Mouse (Mus musculus) erythroblast, embryonic 14.5 days (primary cell): ENCODE measurements around the gene Gm9918.

ENCODE experiments used
- GATA1 ChIP-seq: IDR thresholded peaks from 2 replicates; pipeline ENCODE4 v1.6.1; 2012; ENCODE audit warnings: low read length, inconsistent platforms, mixed read lengths
- TAL1 ChIP-seq: IDR thresholded peaks from 3 replicates; pipeline ENCODE4 v1.6.1; 2012; ENCODE audit warnings: low read length, inconsistent platforms, mixed read lengths

- TF ChIP-seq GATA1, result no peak
- TF ChIP-seq TAL1, result no peak
Observed at GRCm38 (mm10) chr15:102263037-102263436, 7.3 kb upstream of the Gm9918 start.
